Mouse (Mus musculus) intestine, embryonic 15.5 days (tissue): ENCODE results near the gene Vps26c. TPM values are rescaled to one million over a fixed set of nuclear protein-coding genes. Genes with fewer than 3 reads are reported as not detected.

ENCODE experiments used
- ATAC-seq: fragments of 200-750 bp; cut with Nextera tagmentation; 2 replicates; pipeline ENCODE4 v1.8.0; 2017; ENCODE audit warnings: moderate TSS enrichment, moderate library complexity
- H3K27ac ChIP-seq: fragments of 300-500 bp; sonication (generic); 2 replicates; pipeline ENCODE4 v1.5.1; 2015; ENCODE audit warnings: mild to moderate bottlenecking, inconsistent platforms
- H3K27me3 ChIP-seq: fragments of 300-500 bp; sonication (generic); replicated peaks from 2 replicates; pipeline ENCODE4 v1.6.1; 2015; ENCODE audit warnings: inconsistent platforms
- H3K36me3 ChIP-seq: fragments of 300-500 bp; sonication (generic); 2 replicates; pipeline ENCODE4 v1.6.1; 2015; ENCODE audit warnings: inconsistent platforms
- H3K4me1 ChIP-seq: fragments of 300-500 bp; sonication (generic); replicated peaks from 2 replicates; pipeline ENCODE4 v1.6.1; 2015; ENCODE audit warnings: inconsistent platforms
- H3K4me2 ChIP-seq: fragments of 300-500 bp; sonication (generic); replicated peaks from 2 replicates; pipeline ENCODE4 v1.6.1; 2015; ENCODE audit warnings: mild to moderate bottlenecking, inconsistent platforms
- H3K4me3 ChIP-seq: fragments of 300-500 bp; sonication (generic); replicated peaks from 2 replicates; pipeline ENCODE4 v1.5.1; 2015; ENCODE audit warnings: inconsistent platforms
- H3K9ac ChIP-seq: fragments of 300-500 bp; sonication (generic); 2 replicates; pipeline ENCODE4 v1.6.1; 2015; ENCODE audit warnings: inconsistent platforms
- H3K9me3 ChIP-seq: fragments of 300-500 bp; sonication (generic); 2 replicates; pipeline ENCODE4 v1.6.1; 2016; ENCODE audit warnings: inconsistent platforms
- WGBS: fragments of 180-500 bp; shearing (Covaris S2); methylation state at CpG from one replicate; pipeline ENCODE4 v1.1.7; 2015; 5-methylcytosine and 5-hydroxymethylcytosine counted together
- polyA plus RNA-seq: library from polyadenylated mRNA; unstranded; fragments of >200 nt; fragmentation: Nextera tagmentation; extraction: Ambion mirVana; gene quantifications from 2 replicates; pipeline ENCODE4 v1.2.1, GENCODE M21; 2015

Vps26c gene
- 61.5 and 63.1 TPM in 2 replicates for polyA plus RNA-seq

DNA sequence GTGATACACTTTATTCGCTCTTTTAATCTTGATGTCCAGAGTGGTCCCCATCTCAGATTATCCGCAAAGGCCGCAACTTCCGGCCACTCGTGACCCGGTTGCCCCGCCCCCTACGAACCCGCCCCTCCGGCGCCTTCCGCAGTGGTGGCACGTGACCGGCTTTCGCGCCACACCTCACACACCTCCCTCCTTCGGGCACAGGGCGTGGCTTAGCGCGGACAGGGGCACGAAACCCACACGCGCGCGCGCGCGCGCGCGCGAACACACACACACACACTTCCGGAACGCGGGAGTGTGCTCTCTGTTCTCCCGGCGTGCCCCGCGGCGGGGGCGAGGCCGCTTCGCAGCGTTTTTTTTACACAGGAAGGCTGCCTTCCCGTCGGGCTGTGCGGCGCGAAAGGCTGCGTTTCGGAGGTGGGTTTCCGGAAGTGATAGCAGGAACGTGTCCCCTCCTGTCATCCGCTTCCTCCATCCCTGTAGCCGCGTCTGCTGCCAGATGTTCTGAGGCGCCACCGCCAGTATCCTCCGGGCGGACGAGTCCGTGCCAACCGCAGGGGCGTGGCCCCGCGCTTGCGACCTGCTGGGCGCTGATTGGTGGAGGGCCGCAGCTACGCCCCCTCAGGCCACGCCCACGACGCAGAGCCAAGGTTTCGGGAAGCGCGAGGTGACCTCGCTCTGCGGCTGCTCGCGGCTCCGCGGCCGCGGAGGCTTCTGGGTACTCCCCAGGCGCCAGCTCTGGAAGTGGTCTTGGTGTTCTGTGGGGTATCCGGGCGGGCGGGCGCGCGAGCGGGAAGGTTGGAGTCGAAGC, at the start of gene Vps26c:
Gene Vps26c (minus strand): TSS at position 487 of the 808 bp plus-strand sequence.
- Histone ChIP-seq H3K4me1 (peaks cover 13% of the 10 kb centered on the region), H3K36me3 (no peaks in the 10 kb centered on the region), H3K27me3 (no peaks in the 10 kb centered on the region), H3K4me2 (peak within 1 kb of the TSS; percentile 61), H3K9ac (peak within 1 kb of the TSS; percentile 71), H3K9me3 (no peaks in the 10 kb centered on the region), H3K4me3 (peak within 1 kb of the TSS; percentile 73), H3K27ac (peak within 1 kb of the TSS; percentile 95)
- under 1% methylated on average over 92 of the region's 93 CpGs for WGBS
- ATAC-seq: peak; percentile 94

DNA sequence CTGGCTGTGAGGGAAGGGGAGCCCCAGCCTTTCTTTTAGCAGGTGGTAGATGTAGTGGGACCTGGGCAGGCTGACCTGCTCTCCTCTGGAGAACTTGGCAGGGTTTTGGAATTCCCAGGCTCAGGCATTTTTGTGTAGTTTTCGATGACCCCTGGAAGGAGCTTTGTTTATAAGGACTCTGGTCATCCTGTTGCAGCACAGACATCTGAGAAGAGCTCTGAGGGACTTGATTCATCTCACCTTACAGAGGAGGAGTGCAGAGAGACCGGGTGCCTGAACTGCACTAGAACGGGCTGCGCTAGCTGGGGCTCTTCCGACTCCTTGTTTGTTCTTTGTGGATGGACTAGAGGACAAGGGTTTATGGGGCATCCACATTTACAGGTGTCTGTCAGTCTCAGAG, 49.1 kb upstream of the Vps26c start:
- H3K27ac ChIP-seq: no peak overlapping the region
- H3K4me3 ChIP-seq: no peak overlapping the region
- H3K27me3 ChIP-seq: no peaks in the 10 kb centered on the region
- no peaks in the 10 kb centered on the region for H3K9me3 ChIP-seq
- ATAC-seq: no peak
- no peak overlapping the region for H3K9ac ChIP-seq
- H3K36me3 ChIP-seq: no peaks in the 10 kb centered on the region
- 36% methylated on average over 5 of the region's 5 CpGs for WGBS
- H3K4me2 ChIP-seq: no peak overlapping the region
- peaks cover 47% of the 10 kb centered on the region for H3K4me1 ChIP-seq

DNA sequence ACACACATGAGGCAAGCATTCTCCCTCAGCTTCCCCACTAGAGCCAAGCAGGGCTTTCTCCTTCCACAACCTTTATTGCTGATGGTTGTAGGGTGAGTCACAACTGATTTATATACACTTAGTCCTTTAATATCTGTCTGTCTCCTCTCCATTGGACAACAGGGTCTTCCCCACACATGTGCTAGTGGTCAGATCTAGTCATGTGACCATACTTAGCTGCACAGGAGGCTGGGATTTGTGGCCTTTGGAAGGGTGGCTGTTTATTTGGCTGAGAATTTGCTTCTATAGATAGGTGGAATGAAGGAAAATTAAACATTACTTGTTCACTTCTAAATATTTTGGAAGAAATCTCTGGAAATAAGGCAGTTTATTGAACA, 48.1 kb upstream of the Vps26c start:
- no peak overlapping the region for H3K4me3 ChIP-seq
- H3K4me2 ChIP-seq: peak overlapping the region; percentile 30; the same call in 1 of the 2 replicates
- no peaks in the 10 kb centered on the region for H3K36me3 ChIP-seq
- H3K9me3 ChIP-seq: no peaks in the 10 kb centered on the region
- ATAC-seq: peak; percentile 5; the same call in 1 of the 2 replicates
- peak overlapping the region; percentile 67 for H3K27ac ChIP-seq
- no peaks in the 10 kb centered on the region for H3K27me3 ChIP-seq
- H3K4me1 ChIP-seq: peaks cover 44% of the 10 kb centered on the region
- H3K9ac ChIP-seq: no peak overlapping the region

DNA sequence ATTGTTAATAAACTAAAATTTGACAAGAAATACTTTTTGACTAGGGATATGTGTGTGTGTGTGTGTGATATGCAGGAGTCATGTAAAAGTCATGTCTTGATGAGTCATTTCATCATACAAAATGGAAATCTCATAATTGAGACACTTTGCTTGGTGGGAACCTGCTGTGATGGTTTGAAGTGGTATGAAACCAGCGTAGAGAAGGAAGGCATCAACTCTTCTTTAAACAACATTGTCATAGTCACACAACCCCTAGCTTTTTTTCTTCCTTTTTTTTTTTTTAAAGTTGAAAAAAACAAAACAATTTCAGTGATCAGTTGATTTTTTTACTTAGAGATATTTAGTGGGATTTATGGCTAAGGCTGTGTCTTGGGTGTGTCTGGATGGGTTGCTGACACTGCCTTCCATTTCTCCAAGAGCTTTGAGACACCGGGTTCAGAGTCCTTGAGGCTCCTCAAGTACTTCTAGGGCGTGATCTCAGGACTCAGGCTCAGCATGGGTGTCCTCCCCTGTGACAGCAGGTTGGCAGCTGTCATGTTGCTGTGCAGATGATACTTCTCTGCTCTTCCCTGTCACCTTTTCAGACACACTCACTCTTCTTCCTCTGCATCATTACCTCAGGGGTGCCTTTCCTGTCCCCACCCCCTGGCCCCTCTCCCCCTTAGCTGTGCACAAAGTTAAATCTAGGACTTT, 47.5 kb upstream of the Vps26c start:
- peak overlapping the region; percentile 30; the same call in 1 of the 2 replicates for H3K4me2 ChIP-seq
- no peaks in the 10 kb centered on the region for H3K27me3 ChIP-seq
- 58% methylated on average over 3 of the region's 3 CpGs for WGBS
- H3K4me1 ChIP-seq: peaks cover 39% of the 10 kb centered on the region
- peak overlapping the region; percentile 67 for H3K27ac ChIP-seq
- H3K9me3 ChIP-seq: no peaks in the 10 kb centered on the region
- H3K4me3 ChIP-seq: no peak overlapping the region
- H3K36me3 ChIP-seq: no peaks in the 10 kb centered on the region
- peak; percentile 23; the same call in 1 of the 2 replicates for ATAC-seq
- no peak overlapping the region for H3K9ac ChIP-seq

DNA sequence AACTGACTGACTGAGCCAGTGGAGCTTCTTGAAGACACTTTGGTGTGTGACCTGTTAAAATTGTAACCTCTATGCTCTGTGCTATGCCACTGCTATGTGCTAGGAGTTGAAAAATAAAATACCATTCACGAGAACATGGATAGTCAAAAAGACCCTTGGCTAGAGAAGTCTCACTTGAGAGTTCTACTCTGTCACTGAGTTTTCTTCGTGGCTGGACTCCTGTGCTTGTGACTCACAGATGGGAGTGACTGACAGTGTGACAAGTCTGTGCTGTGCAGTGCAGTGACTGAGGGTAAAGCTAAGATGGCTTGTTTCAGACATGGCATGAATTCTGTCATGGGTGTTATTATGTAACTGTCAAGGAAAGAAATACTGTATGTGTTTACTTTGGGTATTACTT, 45.8 kb upstream of the Vps26c start:
- no peak overlapping the region for H3K27ac ChIP-seq
- H3K9ac ChIP-seq: no peak overlapping the region
- no peaks in the 10 kb centered on the region for H3K27me3 ChIP-seq
- peak overlapping the region; percentile 36 for H3K4me2 ChIP-seq
- H3K9me3 ChIP-seq: no peaks in the 10 kb centered on the region
- H3K4me3 ChIP-seq: no peak overlapping the region
- ATAC-seq: no peak
- peaks cover 29% of the 10 kb centered on the region for H3K4me1 ChIP-seq
- 26% methylated on average over 2 of the region's 2 CpGs for WGBS
- H3K36me3 ChIP-seq: no peaks in the 10 kb centered on the region

DNA sequence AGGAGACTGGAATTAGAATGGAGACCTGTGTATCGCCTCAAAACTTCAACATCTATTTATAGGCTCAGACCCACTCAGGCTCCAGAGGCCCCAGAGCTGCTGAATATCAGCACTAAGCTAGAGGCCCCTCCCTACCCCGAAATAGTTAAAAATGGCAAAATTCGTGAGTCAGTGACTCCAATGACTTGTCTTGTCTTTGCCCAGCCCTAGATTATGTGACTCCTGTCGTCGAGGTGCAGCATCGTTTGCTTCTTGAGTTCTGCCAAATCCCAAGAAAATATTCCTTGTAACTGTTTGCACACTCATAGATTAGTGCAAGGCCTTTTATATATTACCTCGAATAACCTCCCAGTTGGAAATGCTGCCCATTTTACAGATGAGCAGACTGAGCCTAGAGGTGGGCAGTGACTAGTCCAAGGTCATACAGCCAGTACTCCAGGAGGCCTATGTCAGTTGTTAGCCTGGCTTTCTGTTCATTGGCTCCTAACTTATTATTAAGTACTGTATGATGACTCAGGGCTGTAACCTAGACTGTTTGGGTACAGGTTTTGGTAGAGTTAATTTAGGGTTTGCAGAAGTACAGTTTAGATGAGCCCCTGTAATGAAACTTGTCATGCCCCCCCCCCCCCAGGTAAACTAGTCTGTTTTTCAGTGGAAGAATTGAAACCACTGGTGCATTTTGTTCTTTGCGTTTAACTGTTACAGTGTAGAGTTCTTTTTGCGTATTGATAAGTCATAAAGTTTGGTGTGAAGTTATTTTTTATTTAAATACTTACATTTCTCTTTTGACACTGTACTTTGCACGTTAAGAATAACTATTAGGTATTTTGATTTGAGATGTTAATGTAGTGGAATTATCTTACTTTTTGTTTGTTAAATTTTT, 44.7 kb upstream of the Vps26c start:
- Histone ChIP-seq H3K27me3 (no peaks in the 10 kb centered on the region), H3K9ac (peak overlapping the region; percentile 99), H3K27ac (peak overlapping the region; percentile 100), H3K4me2 (peak overlapping the region; percentile 71), H3K36me3 (no peaks in the 10 kb centered on the region), H3K4me1 (peaks cover 29% of the 10 kb centered on the region), H3K4me3 (peak overlapping the region; percentile 96), H3K9me3 (no peaks in the 10 kb centered on the region)
- 22% methylated on average over 10 of the region's 10 CpGs for WGBS
- no peak for ATAC-seq

DNA sequence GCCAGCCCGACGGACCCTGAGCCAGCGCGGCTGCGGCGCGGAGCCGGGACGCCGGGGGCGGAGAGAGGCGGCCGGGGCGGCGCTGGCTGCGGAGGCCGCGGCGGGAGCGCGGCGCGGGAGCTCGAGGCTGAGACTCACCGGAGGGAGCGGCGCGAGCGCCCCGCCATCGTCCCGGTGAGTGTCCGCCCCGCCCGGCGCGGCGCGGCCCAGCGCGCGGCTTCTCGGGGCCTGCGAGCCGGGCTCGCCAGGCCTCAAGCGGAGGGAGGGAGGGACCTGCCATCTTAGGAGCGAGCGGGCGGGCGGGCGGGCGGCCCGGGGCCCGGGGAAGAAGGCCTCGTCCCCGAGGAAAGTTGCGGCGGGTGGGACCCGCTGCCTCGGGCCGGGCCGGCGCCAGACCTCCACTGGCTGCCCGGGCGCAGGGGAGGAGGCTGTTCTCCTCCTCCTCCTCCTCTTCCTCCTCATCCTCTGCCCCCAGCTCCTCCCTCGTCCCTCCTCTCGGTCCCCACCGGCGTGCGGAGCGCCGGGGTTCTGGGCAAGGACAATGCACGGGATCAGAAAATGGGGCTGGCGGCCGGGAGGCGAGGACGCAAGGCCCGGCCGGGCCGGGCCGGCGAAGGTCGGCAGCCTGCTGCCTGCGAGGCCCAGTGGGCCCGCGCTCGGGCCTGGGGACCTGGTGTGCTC, 43.9 kb upstream of the Vps26c start:
- WGBS: under 1% methylated on average over 52 of the region's 88 CpGs
- Histone ChIP-seq H3K9me3 (no peaks in the 10 kb centered on the region), H3K4me3 (peak overlapping the region; percentile 96)

DNA sequence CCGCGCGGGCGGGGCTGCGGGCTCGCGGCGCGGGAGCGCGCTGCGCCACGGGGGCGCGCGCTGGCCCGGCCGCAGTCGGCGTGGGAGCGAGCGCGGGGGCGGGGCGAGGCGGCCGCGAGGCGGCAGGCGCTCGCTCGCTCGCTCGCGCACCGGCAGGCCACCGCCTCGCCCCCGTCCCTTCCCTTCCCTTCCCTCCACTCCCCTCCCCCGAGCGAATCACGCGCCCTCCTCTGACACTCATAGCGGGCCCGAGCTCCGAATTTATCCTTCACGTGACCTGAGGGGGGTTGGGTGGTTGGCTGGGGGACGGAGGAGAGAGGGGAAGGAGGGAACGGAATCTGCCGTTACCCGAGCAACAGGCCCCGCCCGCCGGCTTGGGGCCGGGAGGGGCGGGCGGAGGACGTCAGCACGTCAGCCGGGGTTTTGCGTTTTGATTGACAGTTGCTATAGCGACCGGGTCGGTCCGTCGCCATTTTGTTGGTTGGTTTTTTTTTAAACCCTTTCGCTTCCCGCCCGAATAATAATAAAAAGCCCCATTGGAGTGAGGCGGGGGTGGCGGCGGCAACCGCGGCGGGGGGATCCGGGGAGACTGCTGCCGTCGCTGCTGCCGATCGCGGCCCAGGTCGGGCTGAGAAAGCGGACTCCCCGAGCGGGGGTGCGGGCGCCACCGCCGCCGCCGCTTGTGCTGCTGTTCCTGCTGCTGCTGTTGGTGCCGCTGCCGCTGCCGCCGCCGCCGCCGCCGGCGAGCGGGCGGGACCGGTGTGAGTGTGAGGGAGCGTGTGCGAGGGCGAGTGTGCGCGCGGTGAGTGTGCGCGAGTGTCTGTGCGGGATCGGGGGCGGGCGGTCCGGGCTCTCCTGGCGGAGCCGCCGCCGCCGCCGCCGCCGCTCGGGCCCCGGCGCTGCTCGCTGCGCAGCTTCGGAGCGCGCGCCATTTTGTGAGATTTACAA, 42.9 kb upstream of the Vps26c start, which contains the start of gene Dyrk1a:
Gene Dyrk1a (plus strand): TSS at position 782 of the 948 bp plus-strand sequence.
- Histone ChIP-seq H3K27me3 (no peaks in the 10 kb centered on the region), H3K4me3 (peak within 1 kb of the TSS; percentile 96), H3K4me2 (peak within 1 kb of the TSS; percentile 71), H3K27ac (peak within 1 kb of the TSS; percentile 100), H3K4me1 (peaks cover 21% of the 10 kb centered on the region), H3K36me3 (no peaks in the 10 kb centered on the region), H3K9me3 (no peaks in the 10 kb centered on the region), H3K9ac (peak within 1 kb of the TSS; percentile 99)
- under 1% methylated on average over 113 of the region's 133 CpGs for WGBS
- peak; percentile 94 for ATAC-seq

More for the DNA sequence above, 43.9 kb upstream of the Vps26c start:
- H3K9ac ChIP-seq: peak overlapping the region; percentile 99
- peaks cover 27% of the 10 kb centered on the region for H3K4me1 ChIP-seq
- H3K27ac ChIP-seq: peak overlapping the region; percentile 100
- H3K36me3 ChIP-seq: no peaks in the 10 kb centered on the region
- ATAC-seq: peak; percentile 26
- peak overlapping the region; percentile 71 for H3K4me2 ChIP-seq
- H3K27me3 ChIP-seq: no peaks in the 10 kb centered on the region

DNA sequence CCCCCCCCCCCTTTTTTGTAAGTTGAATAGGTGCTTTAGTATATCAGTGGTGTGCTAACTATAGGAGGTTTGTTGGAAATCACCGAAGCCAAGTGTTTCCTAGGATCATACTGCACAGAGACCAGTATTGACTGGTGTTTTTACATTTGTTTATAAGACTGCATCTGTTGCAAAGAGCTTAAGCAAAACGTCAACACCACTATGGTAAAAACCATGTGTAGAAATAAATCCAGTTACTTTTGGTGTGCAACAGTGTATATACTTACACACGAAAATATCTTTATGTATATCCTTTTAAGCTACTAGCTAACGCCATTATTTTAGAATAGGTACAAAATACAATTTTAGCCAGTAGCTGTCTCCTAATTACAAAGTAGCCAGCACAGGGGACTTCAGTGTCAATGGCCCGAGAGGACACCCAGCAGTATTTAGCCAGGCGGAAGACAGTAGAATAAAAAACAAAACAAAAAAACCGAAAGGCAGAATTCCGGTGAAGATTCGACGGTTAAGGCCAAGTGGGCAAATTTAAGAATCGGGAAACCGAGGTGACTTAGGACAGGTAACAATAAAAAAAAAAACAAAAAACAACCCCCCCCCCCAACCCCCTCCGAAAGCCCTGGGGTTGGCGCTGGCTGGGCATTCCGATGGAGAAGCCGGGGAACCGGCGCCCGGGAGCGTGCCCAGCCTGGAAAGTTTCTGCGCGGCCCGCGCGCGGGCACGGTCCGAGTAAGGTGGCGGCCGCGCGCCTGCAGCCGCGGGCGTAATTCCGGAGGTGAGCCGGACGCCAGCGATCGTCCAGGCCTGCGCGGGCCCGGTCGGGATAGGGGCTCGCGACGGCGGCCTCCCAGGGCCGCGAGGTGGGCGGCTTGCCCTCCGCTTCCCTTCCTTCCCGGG, 42.0 kb upstream of the Vps26c start:
- no peaks in the 10 kb centered on the region for H3K9me3 ChIP-seq
- 3% methylated on average over 44 of the region's 53 CpGs for WGBS
- peak; percentile 84 for ATAC-seq

DNA sequence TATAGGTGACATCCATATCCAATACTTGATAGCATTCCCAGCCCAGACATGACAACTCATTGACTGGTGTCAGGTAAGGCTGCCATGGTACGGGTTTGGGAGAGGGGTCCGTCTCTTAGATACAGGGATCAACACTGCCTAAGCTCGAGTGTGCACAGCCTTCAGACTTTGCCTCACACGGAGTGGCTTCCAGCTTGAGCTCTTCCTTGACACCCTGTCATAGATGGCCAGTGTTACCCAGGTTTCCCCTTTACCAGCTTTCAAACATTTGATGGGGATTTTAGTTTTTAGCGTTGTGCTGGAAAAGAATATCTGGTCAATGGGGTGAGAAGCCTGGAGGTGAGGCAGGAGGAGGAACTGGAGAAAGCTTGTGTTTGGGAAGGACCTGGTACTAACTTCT, 41.1 kb upstream of the Vps26c start:
- Histone ChIP-seq H3K4me2 (no peak overlapping the region), H3K9ac (no peak overlapping the region), H3K4me1 (peaks cover 13% of the 10 kb centered on the region), H3K27ac (no peak overlapping the region), H3K9me3 (no peaks in the 10 kb centered on the region), H3K27me3 (no peaks in the 10 kb centered on the region), H3K4me3 (no peak overlapping the region), H3K36me3 (no peaks in the 10 kb centered on the region)
- 69% methylated on average over 5 of the region's 5 CpGs for WGBS
- no peak for ATAC-seq

More for the DNA sequence above, 42.0 kb upstream of the Vps26c start:
- Histone ChIP-seq H3K27ac (peak overlapping the region; percentile 100), H3K4me2 (peak overlapping the region; percentile 54), H3K4me1 (peaks cover 18% of the 10 kb centered on the region), H3K9ac (peak overlapping the region; percentile 73), H3K36me3 (no peaks in the 10 kb centered on the region), H3K27me3 (no peaks in the 10 kb centered on the region), H3K4me3 (peak overlapping the region; percentile 96)
